Mouse (Mus musculus): ENCODE data around the gene Lifr.

- no peak for TF ChIP-seq CTCF (IDR thresholded peaks at IDR 0.05; ENCODE audit: borderline replicate concordance, insufficient read depth, low read length)
- TF ChIP-seq POLR2A (IDR thresholded peaks at IDR 0.05; ENCODE audit: low read depth, low read length), result no peak
Measured at GRCm38 (mm10) chr15:7080916-7081626, 9.3 kb upstream of the Lifr start.

All from embryonic fibroblast, embryonic 13.5 days (primary cell).